Comparison of ENCODE assay signal across 14 mouse cellular contexts in the genomic region with DNA sequence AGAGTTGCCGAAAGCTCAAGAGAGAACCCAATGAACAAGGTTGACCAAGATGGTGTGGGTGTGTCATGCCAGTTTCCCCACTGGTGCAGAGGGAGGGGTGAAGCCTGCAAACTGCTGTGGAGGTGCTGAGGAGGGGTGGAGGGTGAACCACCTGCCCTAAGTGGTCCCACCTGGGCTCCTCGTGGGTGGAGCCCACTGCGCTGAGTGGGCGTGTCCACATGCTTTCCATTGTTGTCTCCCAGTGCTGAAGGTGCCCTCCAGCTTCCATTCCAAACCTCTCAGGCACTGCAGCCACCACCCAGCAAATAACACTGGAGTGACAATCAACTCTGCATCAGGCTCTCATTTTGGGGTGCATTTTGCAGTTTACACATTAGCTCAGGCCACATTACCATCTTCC.
"Had no signal": no experiment of that assay in that cellular context is flagged by ENCODE, and none has a peak within 500 bp of the region (broad histone marks: within the 10 kb centered on the region; RNA-seq: fewer than 3 reads in every experiment).

No protein-coding gene starts in this region.

- H3K9me3 ChIP-seq: lung, embryonic 15.5 days; megakaryocyte, embryonic 14.5 days; midbrain, embryonic 13.5 days; midbrain, embryonic 15.5 days; neural tube, embryonic 12.5 days; stomach, embryonic 15.5 days had no signal

- H3K4me3 ChIP-seq: lung, embryonic 15.5 days; megakaryocyte, embryonic 14.5 days; midbrain, embryonic 13.5 days; midbrain, embryonic 15.5 days; neural tube, embryonic 12.5 days; stomach, embryonic 15.5 days had no signal

- H3K27me3 ChIP-seq: neural tube, embryonic 12.5 days; stomach, embryonic 15.5 days had no signal

- DNase-seq: lung, adult 2 months; lung, postnatal 14 days; lung, postnatal 36 days; right cerebral cortex, adult 18-20 months; right cerebral cortex, postnatal 14 days; thymus, adult 2 months; thymus, postnatal 25 days; thymus, postnatal 4 days had no signal

- H3K36me3 ChIP-seq: lung, embryonic 15.5 days; midbrain, embryonic 13.5 days; midbrain, embryonic 15.5 days; neural tube, embryonic 12.5 days; stomach, embryonic 15.5 days had no signal

- H3K4me1 ChIP-seq: megakaryocyte, embryonic 14.5 days had no signal
